In genomic region chr13:9093316-9094155, GRCm38 (mm10) we compare ENCODE assay signal across 8 mouse cellular contexts. TPM values are rescaled to one million over a fixed set of nuclear protein-coding genes. Genes with fewer than 3 reads are reported as not detected.
DNase-seq lines count a peak whose midpoint lies in the region; ATAC-seq and TF ChIP-seq lines count a peak whose summit lies in the region.

Gene Larp4b (plus strand): TSS chr13:9093881.

- TF ChIP-seq CTCF in heart, adult 2 months (IDR thresholded peaks at IDR 0.05) = no peak

- peak; percentile 100 for ATAC-seq in embryonic facial prominence, embryonic 13.5 days (ENCODE audit: insufficient number of reproducible peaks, insufficient read depth, low FRiP score, low TSS enrichment, low read depth)
- peak; percentile 100 for ATAC-seq in limb, embryonic 13.5 days (ENCODE audit: low FRiP score, low read depth)
- ATAC-seq in midbrain, embryonic 16.5 days = peak; percentile 100

- intact Hi-C loops in heart, adult 2 months (cut with DNase I) = loop anchor here (1.0 to 5.0 kb wide), 4 partner anchors 97 to 669 kb away; partner anchors contain the start of genes Dip2c, Gtpbp4 and Idi1

- under 1% methylated on average over 71 of the region's 92 CpGs for WGBS in embryonic facial prominence, embryonic 13.5 days
- 1% methylated on average over 81 of the region's 92 CpGs for WGBS in heart, adult 2 months
- under 1% methylated on average over 84 of the region's 92 CpGs for WGBS in limb, embryonic 13.5 days
- WGBS in midbrain, embryonic 16.5 days = under 1% methylated on average over 82 of the region's 92 CpGs

- H3K9me3 ChIP-seq in embryonic facial prominence, embryonic 13.5 days = no peaks in the 10 kb centered on the region
- no peaks in the 10 kb centered on the region for H3K9me3 ChIP-seq in limb, embryonic 13.5 days
- H3K9me3 ChIP-seq in midbrain, embryonic 16.5 days (replicated peaks; ENCODE audit: control insufficient read depth, low read length, poor library complexity, severe bottlenecking) = no peaks in the 10 kb centered on the region

- peak; percentile 98 for DNase-seq in 3134 (ENCODE audit: extremely low read depth, insufficient read length, low spot score)
- peak; percentile 99 for DNase-seq in adrenal gland, postnatal 36 days
- DNase-seq in heart, adult 2 months = peak; percentile 95 to 98
- DNase-seq in kidney, adult 8-10 months = peak; percentile 95 to 97
- DNase-seq in spleen, postnatal 10 days (ENCODE audit: low spot score in 2 of 2) = peak; percentile 87 to 95

- H3K9ac ChIP-seq in embryonic facial prominence, embryonic 13.5 days = peak within 1 kb of the TSS; percentile 95
- peak within 1 kb of the TSS; percentile 99 for H3K9ac ChIP-seq in heart, adult 2 months (ENCODE audit: low read depth, low read length)
- peak within 1 kb of the TSS; percentile 98 for H3K9ac ChIP-seq in limb, embryonic 13.5 days
- peak within 1 kb of the TSS; percentile 96 for H3K9ac ChIP-seq in midbrain, embryonic 16.5 days (ENCODE audit: low read depth, low read length)

- no peak for TF ChIP-seq EP300 in heart, adult 2 months (IDR thresholded peaks at IDR 0.05; ENCODE audit: insufficient read depth, low read depth, low read length)

- H3K27me3 ChIP-seq in embryonic facial prominence, embryonic 13.5 days = no peaks in the 10 kb centered on the region
- no peaks in the 10 kb centered on the region for H3K27me3 ChIP-seq in heart, adult 2 months (ENCODE audit: control insufficient read depth, insufficient read depth, low read length)
- no peaks in the 10 kb centered on the region for H3K27me3 ChIP-seq in limb, embryonic 13.5 days
- no peaks in the 10 kb centered on the region for H3K27me3 ChIP-seq in midbrain, embryonic 16.5 days (ENCODE audit: control insufficient read depth, insufficient read depth, low read depth, low read length)

- 0 out of 2 replicates have a peak, but pooled peaks cover 3% of the 10 kb centered on the region for H3K79me2 ChIP-seq in heart, adult 2 months (replicated peaks; ENCODE audit: control insufficient read depth, insufficient read depth, low read length)

- H3K4me2 ChIP-seq in embryonic facial prominence, embryonic 13.5 days = peak within 1 kb of the TSS; percentile 84
- peak within 1 kb of the TSS; percentile 89 for H3K4me2 ChIP-seq in limb, embryonic 13.5 days (replicated peaks)
- peak within 1 kb of the TSS; percentile 97 for H3K4me2 ChIP-seq in midbrain, embryonic 16.5 days (ENCODE audit: low read length)

- H3K27ac ChIP-seq in embryonic facial prominence, embryonic 13.5 days = peak within 1 kb of the TSS; percentile 94
- H3K27ac ChIP-seq in heart, adult 2 months = peak within 1 kb of the TSS; percentile 86
- H3K27ac ChIP-seq in limb, embryonic 13.5 days = peak within 1 kb of the TSS; percentile 92
- peak within 1 kb of the TSS; percentile 88 for H3K27ac ChIP-seq in midbrain, embryonic 16.5 days (ENCODE audit: low read length)

- TF ChIP-seq POLR2A in heart, adult 2 months (IDR thresholded peaks at IDR 0.05; ENCODE audit: insufficient read depth, low read depth, low read length) = peak; percentile 64

- H3K4me3 ChIP-seq in embryonic facial prominence, embryonic 13.5 days = peak within 1 kb of the TSS; percentile 97
- H3K4me3 ChIP-seq in heart, adult 2 months = peak within 1 kb of the TSS; percentile 88
- peak within 1 kb of the TSS; percentile 99 for H3K4me3 ChIP-seq in limb, embryonic 13.5 days
- H3K4me3 ChIP-seq in midbrain, embryonic 16.5 days (ENCODE audit: low read depth, low read length) = peak within 1 kb of the TSS; percentile 99

- no peaks in the 10 kb centered on the region for H3K36me3 ChIP-seq in embryonic facial prominence, embryonic 13.5 days
- peaks cover 10% of the 10 kb centered on the region for H3K36me3 ChIP-seq in heart, adult 2 months (ENCODE audit: control insufficient read depth, insufficient read depth, low read length)
- H3K36me3 ChIP-seq in limb, embryonic 13.5 days = no peaks in the 10 kb centered on the region
- H3K36me3 ChIP-seq in midbrain, embryonic 16.5 days (ENCODE audit: control insufficient read depth, insufficient read depth, low read length) = no peaks in the 10 kb centered on the region

- H3K4me1 ChIP-seq in embryonic facial prominence, embryonic 13.5 days = peaks cover 25% of the 10 kb centered on the region
- no peaks in the 10 kb centered on the region; the same call in none of the 2 replicates for H3K4me1 ChIP-seq in heart, adult 2 months (ENCODE audit: control insufficient read depth, insufficient read depth, low read length)
- peaks cover 17% of the 10 kb centered on the region for H3K4me1 ChIP-seq in limb, embryonic 13.5 days
- H3K4me1 ChIP-seq in midbrain, embryonic 16.5 days (ENCODE audit: control insufficient read depth, insufficient read depth, low read length) = peaks cover 34% of the 10 kb centered on the region

RNA-seq across cellular contexts. Expression of gene Larp4b, which starts in this region (rescaled TPM):
- total RNA-seq in adrenal gland, postnatal 36 days (2021) = 10 to 100 TPM; 71.3 to 73.4 TPM
- polyA plus RNA-seq in embryonic facial prominence, embryonic 13.5 days (2015; fragmentation: Nextera tagmentation; extraction: Ambion mirVana) = 31.0 and 34.2 TPM in 2 replicates
- total RNA-seq in heart, adult 2 months (2021) = 10 to 100 TPM; 67.4 to 75.3 TPM
- 17.0 and 25.9 TPM in 2 replicates for polyA plus RNA-seq in heart, adult 2 months (2012; rRNA removed)
- 29.6 and 31.0 TPM in 2 replicates for polyA plus RNA-seq in limb, embryonic 13.5 days (2015; fragmentation: Nextera tagmentation; extraction: Ambion mirVana)
- 41.6 and 42.6 TPM in 2 replicates for polyA plus RNA-seq in midbrain, embryonic 16.5 days (2015; fragmentation: Nextera tagmentation; extraction: Ambion mirVana)

Comparison
In these comparisons a context has a peak if more than half of its experiments do, and no peak if none do; other contexts are left out.
1. Peak in every context shown above with its lines: DNase-seq, ATAC-seq, H3K4me3 ChIP-seq and H3K27ac ChIP-seq.